Comparison of ENCODE assay signal across 9 mouse cellular contexts in genomic region chr11:6010751-6011482, GRCm38 (mm10). TPM values are rescaled to one million over a fixed set of nuclear protein-coding genes. Genes with fewer than 3 reads are reported as not detected.
A peak's percentile ranks its signal among the peaks of the same experiment; 100 is the strongest.
ATAC-seq lines count a peak whose summit lies in the region.
"Not testable (repeated sequence)": the region's sequence is repeated elsewhere in the genome, so short reads cannot be mapped to it uniquely, and the experiment has no call there.
"Had no signal": no experiment of that assay in that cellular context is flagged by ENCODE, and none has a peak within 500 bp of the region (broad histone marks: within the 10 kb centered on the region; RNA-seq: fewer than 3 reads in every experiment).

No protein-coding gene starts in this region.

- 92% methylated on average over 2 of the region's 18 CpGs for WGBS in intestine, embryonic 16.5 days
- 87% methylated on average over 3 of the region's 18 CpGs for WGBS in liver, embryonic 15.5 days (ENCODE audit: insufficient replicate concordance)
- 80% methylated on average over 1 of the region's 18 CpGs for WGBS in lung, embryonic 16.5 days
- WGBS in stomach, embryonic 15.5 days = 88% methylated on average over 4 of the region's 18 CpGs

- not testable (repeated sequence) for H3K27me3 ChIP-seq in intestine, embryonic 16.5 days (replicated peaks; ENCODE audit: control insufficient read depth, insufficient read depth, low read length); lung, embryonic 16.5 days (ENCODE audit: control insufficient read depth, insufficient read depth, low read depth, low read length); stomach, embryonic 15.5 days (replicated peaks)
- peaks cover 16% of the 10 kb centered on the region for H3K27me3 ChIP-seq in liver, embryonic 15.5 days

- H3K27ac ChIP-seq in intestine, embryonic 16.5 days (ENCODE audit: low read length); liver, embryonic 15.5 days (replicated peaks); lung, embryonic 16.5 days (ENCODE audit: low read length); stomach, embryonic 15.5 days: not testable (repeated sequence)

- H3K9me3 ChIP-seq in intestine, embryonic 16.5 days (ENCODE audit: control insufficient read depth, low read length); liver, embryonic 15.5 days (replicated peaks); lung, embryonic 16.5 days (ENCODE audit: control insufficient read depth, low read length); stomach, embryonic 15.5 days: not testable (repeated sequence)

- ATAC-seq in CD4-positive, CD25-positive, alpha-beta regulatory T cell, adult 4 months = peak; percentile 66
- peak; percentile 46 for ATAC-seq in granulocyte monocyte progenitor cell, adult 5-6 weeks (replicated peaks; ENCODE audit: poor library complexity, severe bottlenecking)
- peak; percentile 79 for ATAC-seq in intestine, embryonic 16.5 days
- ATAC-seq in liver, embryonic 15.5 days (ENCODE audit: insufficient read depth) = peak; percentile 59
- ATAC-seq in lung, embryonic 16.5 days (ENCODE audit: low read depth) = peak; percentile 67
- peak; percentile 36 for ATAC-seq in neutrophil, adult 5-6 weeks (ENCODE audit: extremely low read depth, insufficient number of reproducible peaks, low FRiP score, poor library complexity, severe bottlenecking)
- peak; percentile 67; the same call in 1 of the 2 replicates for ATAC-seq in stomach, embryonic 15.5 days (ENCODE audit: insufficient read depth, low FRiP score, low read depth)

- H3K9ac ChIP-seq in intestine, embryonic 16.5 days (ENCODE audit: low read depth, low read length); liver, embryonic 15.5 days; lung, embryonic 16.5 days (ENCODE audit: low read length); stomach, embryonic 15.5 days: not testable (repeated sequence)

- not testable (repeated sequence) for H3K36me3 ChIP-seq in intestine, embryonic 16.5 days (ENCODE audit: control insufficient read depth, insufficient read depth, low read length); liver, embryonic 15.5 days (replicated peaks); lung, embryonic 16.5 days (ENCODE audit: control insufficient read depth, insufficient read depth, low read length); stomach, embryonic 15.5 days

- not testable (repeated sequence) for H3K4me1 ChIP-seq in intestine, embryonic 16.5 days (ENCODE audit: control insufficient read depth, insufficient read depth, low read length); liver, embryonic 15.5 days (replicated peaks); lung, embryonic 16.5 days (replicated peaks; ENCODE audit: control insufficient read depth, insufficient read depth, low read length); stomach, embryonic 15.5 days

- not testable (repeated sequence) for H3K4me2 ChIP-seq in intestine, embryonic 16.5 days (ENCODE audit: low read depth, low read length); liver, embryonic 15.5 days; lung, embryonic 16.5 days (ENCODE audit: low read depth, low read length); stomach, embryonic 15.5 days

- H3K4me3 ChIP-seq in intestine, embryonic 16.5 days (ENCODE audit: low read length); liver, embryonic 15.5 days (replicated peaks); lung, embryonic 16.5 days (ENCODE audit: low read length); stomach, embryonic 15.5 days (replicated peaks): not testable (repeated sequence)

RNA-seq across cellular contexts. Expression of gene Camk2b, which starts 55.2 kb away (rescaled TPM):
- polyA plus RNA-seq in CD4-positive, CD25-positive, alpha-beta regulatory T cell, adult 4 months (2017; shearing (Covaris generic)) = 10 to 100 TPM in 1 of 2 experiments, 1 to 10 TPM in 1; 4.2 to 19.3 TPM
- 1.0 and 2.5 TPM in 2 replicates for total RNA-seq in granulocyte monocyte progenitor cell, adult 5-6 weeks (2014; fragmentation: Nextera tagmentation)
- 1.8 and 2.7 TPM in 2 replicates for total RNA-seq in granulocyte monocyte progenitor cell, adult 5-6 weeks (2017)
- polyA plus RNA-seq in intestine, embryonic 16.5 days (2015; fragmentation: Nextera tagmentation; extraction: Ambion mirVana) = 5.8 and 6.8 TPM in 2 replicates
- 1.1 and 1.3 TPM in 2 replicates for polyA plus RNA-seq in liver, embryonic 15.5 days (2015; fragmentation: Nextera tagmentation; extraction: Ambion mirVana)
- polyA plus RNA-seq in lung, embryonic 16.5 days (2015; fragmentation: Nextera tagmentation; extraction: Ambion mirVana) = 1.1 and 1.9 TPM in 2 replicates
- total RNA-seq in neutrophil, adult 5-6 weeks (2017) = 1.1 and 2.1 TPM in 2 replicates
- 4.0 and 5.4 TPM in 2 replicates for polyA plus RNA-seq in stomach, embryonic 15.5 days (2015; fragmentation: Nextera tagmentation; extraction: Ambion mirVana)
- polyA plus RNA-seq: erythroblast, embryonic 14.5 days; G1E had no signal

RNA-seq across cellular contexts. Expression of gene Ykt6, which starts 55.4 kb away (rescaled TPM):
- polyA plus RNA-seq in CD4-positive, CD25-positive, alpha-beta regulatory T cell, adult 4 months (2017; shearing (Covaris generic)) = 10 to 100 TPM; 28.1 to 31.5 TPM
- 47.8 and 48.4 TPM in 2 replicates for total RNA-seq in granulocyte monocyte progenitor cell, adult 5-6 weeks (2014; fragmentation: Nextera tagmentation)
- 44.1 and 45.2 TPM in 2 replicates for total RNA-seq in granulocyte monocyte progenitor cell, adult 5-6 weeks (2017)
- polyA plus RNA-seq in intestine, embryonic 16.5 days (2015; fragmentation: Nextera tagmentation; extraction: Ambion mirVana) = 57.7 and 58.6 TPM in 2 replicates
- 18.8 and 19.7 TPM in 2 replicates for polyA plus RNA-seq in liver, embryonic 15.5 days (2015; fragmentation: Nextera tagmentation; extraction: Ambion mirVana)
- polyA plus RNA-seq in lung, embryonic 16.5 days (2015; fragmentation: Nextera tagmentation; extraction: Ambion mirVana) = 52.3 and 53.1 TPM in 2 replicates
- 47.1 and 54.4 TPM in 2 replicates for total RNA-seq in neutrophil, adult 5-6 weeks (2017)
- polyA plus RNA-seq in stomach, embryonic 15.5 days (2015; fragmentation: Nextera tagmentation; extraction: Ambion mirVana) = 48.7 and 54.8 TPM in 2 replicates
